Mouse (Mus musculus) stomach, embryonic 14.5 days (tissue): Measurements from ENCODE around the gene Cubn. TPM values are rescaled to one million over a fixed set of nuclear protein-coding genes. Genes with fewer than 3 reads are reported as not detected.
A peak's percentile ranks its signal among the peaks of the same experiment; 100 is the strongest.

Experiments
- ATAC-seq: fragments of 200-750 bp; cut with Nextera tagmentation; 2 replicates; pipeline ENCODE4 v1.8.0; 2017; ENCODE audit warnings: low read depth, moderate TSS enrichment; ENCODE audit not compliant: insufficient number of reproducible peaks, insufficient read depth, low FRiP score
- H3K27ac ChIP-seq: fragments of 300-500 bp; sonication (generic); 2 replicates; pipeline ENCODE4 v1.5.1; 2014; ENCODE audit warnings: mild to moderate bottlenecking, low read length, moderate library complexity, mixed read lengths
- H3K27me3 ChIP-seq: fragments of 300-500 bp; sonication (generic); 2 replicates; pipeline ENCODE4 v1.6.1; 2014; ENCODE audit warnings: low read length, control low read depth, mixed read lengths; ENCODE audit not compliant: control insufficient read depth, insufficient read depth
- H3K36me3 ChIP-seq: fragments of 300-500 bp; sonication (generic); 2 replicates; pipeline ENCODE4 v1.6.1; 2014; ENCODE audit warnings: mild to moderate bottlenecking, control low read depth, low read length, moderate library complexity, mixed read lengths; ENCODE audit not compliant: control insufficient read depth, insufficient read depth
- H3K4me1 ChIP-seq: fragments of 300-500 bp; sonication (generic); 2 replicates; pipeline ENCODE4 v1.6.1; 2014; ENCODE audit warnings: low read length, control low read depth, mixed read lengths; ENCODE audit not compliant: control insufficient read depth, insufficient read depth
- H3K4me2 ChIP-seq: fragments of 300-500 bp; sonication (generic); replicated peaks from 2 replicates; pipeline ENCODE4 v1.6.1; 2014; ENCODE audit warnings: low read depth, low read length, control low read depth
- H3K4me3 ChIP-seq: fragments of 300-500 bp; sonication (generic); 2 replicates; pipeline ENCODE4 v1.5.1; 2014; ENCODE audit warnings: low read depth, low read length, control low read depth
- H3K9ac ChIP-seq: fragments of 300-500 bp; sonication (generic); replicated peaks from 2 replicates; pipeline ENCODE4 v1.6.1; 2014; ENCODE audit warnings: low read depth, mild to moderate bottlenecking, control low read depth, low read length, moderate library complexity, mixed read lengths
- H3K9me3 ChIP-seq: fragments of 300-500 bp; sonication (generic); 2 replicates; pipeline ENCODE4 v1.6.1; 2016; ENCODE audit warnings: low read depth, low read length, control low read depth; ENCODE audit not compliant: control insufficient read depth
- WGBS: fragments of 180-500 bp; shearing (Covaris S2); extraction: QIAGEN DNeasy Blood & Tissue Kit; methylation state at CpG from one replicate; pipeline ENCODE4 v1.1.7; 2014; 5-methylcytosine and 5-hydroxymethylcytosine counted together
- polyA plus RNA-seq: library from polyadenylated mRNA; unstranded; fragments of >200 nt; fragmentation: Nextera tagmentation; extraction: Ambion mirVana; gene quantifications from 2 replicates; pipeline ENCODE4 v1.2.1, GENCODE M21; 2014

The Cubn gene
- polyA plus RNA-seq, 1 experiment from 2014 or later: 0.04 TPM

GRCm38 (mm10) chr2:13372825-13373224, 118.8 kb downstream of the Cubn start:
- no peaks in the 10 kb centered on the region for H3K36me3 ChIP-seq
- peak overlapping the region; percentile 94 for H3K27ac ChIP-seq
- no peaks in the 10 kb centered on the region for H3K9me3 ChIP-seq
- no peak overlapping the region for H3K4me2 ChIP-seq
- H3K4me1 ChIP-seq: peaks cover 24% of the 10 kb centered on the region
- no peak overlapping the region for H3K4me3 ChIP-seq
- H3K9ac ChIP-seq: no peak overlapping the region
- WGBS: 51% methylated on average over 3 of the region's 3 CpGs
- ATAC-seq: no peak
- no peaks in the 10 kb centered on the region for H3K27me3 ChIP-seq

- peak overlapping the region; percentile 94 for H3K27ac ChIP-seq
- H3K4me1 ChIP-seq: peaks cover 24% of the 10 kb centered on the region
- peak; percentile 92 for ATAC-seq
- H3K9me3 ChIP-seq: no peaks in the 10 kb centered on the region
- no peak overlapping the region for H3K9ac ChIP-seq
- no peak overlapping the region for H3K4me3 ChIP-seq
- no peaks in the 10 kb centered on the region for H3K36me3 ChIP-seq
- 0 out of 2 replicates have a peak overlapping the region, but pooled peaks have one; percentile 5 for H3K4me2 ChIP-seq
- H3K27me3 ChIP-seq: no peaks in the 10 kb centered on the region
- WGBS: 6% methylated on average over 5 of the region's 5 CpGs
Observed at GRCm38 (mm10) chr2:13372256-13372824, 119.3 kb downstream of the Cubn start.

- ATAC-seq: peak; percentile 76
- H3K9me3 ChIP-seq: no peaks in the 10 kb centered on the region
- no peak overlapping the region for H3K4me3 ChIP-seq
Observed at GRCm38 (mm10) chr2:13371797-13372170, 119.8 kb downstream of the Cubn start.

GRCm38 (mm10) chr2:13371072-13371796, 120.4 kb downstream of the Cubn start:
- no peak for ATAC-seq
- Histone ChIP-seq H3K4me2 (0 out of 2 replicates have a peak overlapping the region, but pooled peaks have one; percentile 14), H3K9ac (no peak overlapping the region), H3K27ac (peak overlapping the region; percentile 94), H3K27me3 (no peaks in the 10 kb centered on the region), H3K9me3 (no peaks in the 10 kb centered on the region), H3K4me1 (peaks cover 24% of the 10 kb centered on the region), H3K4me3 (no peak overlapping the region), H3K36me3 (no peaks in the 10 kb centered on the region)
- WGBS: 38% methylated on average over 10 of the region's 10 CpGs

More at GRCm38 (mm10) chr2:13371797-13372170, 119.8 kb downstream of the Cubn start:
- Histone ChIP-seq H3K9ac (no peak overlapping the region), H3K4me2 (0 out of 2 replicates have a peak overlapping the region, but pooled peaks have one; percentile 14), H3K36me3 (no peaks in the 10 kb centered on the region), H3K27me3 (no peaks in the 10 kb centered on the region), H3K4me1 (peaks cover 24% of the 10 kb centered on the region), H3K27ac (peak overlapping the region; percentile 94)
- 4% methylated on average over 4 of the region's 4 CpGs for WGBS

- Histone ChIP-seq H3K4me2 (no peak overlapping the region), H3K4me3 (no peak overlapping the region), H3K36me3 (no peaks in the 10 kb centered on the region), H3K27me3 (no peaks in the 10 kb centered on the region), H3K9me3 (no peaks in the 10 kb centered on the region), H3K27ac (no peak overlapping the region), H3K9ac (no peak overlapping the region), H3K4me1 (peaks cover 24% of the 10 kb centered on the region)
- 36% methylated on average over 2 of the region's 2 CpGs for WGBS
- ATAC-seq: no peak
Observed at GRCm38 (mm10) chr2:13370556-13370955, 121.1 kb downstream of the Cubn start.

- Histone ChIP-seq H3K4me2 (no peak overlapping the region), H3K9ac (no peak overlapping the region), H3K36me3 (no peaks in the 10 kb centered on the region), H3K9me3 (no peaks in the 10 kb centered on the region), H3K27me3 (no peaks in the 10 kb centered on the region), H3K4me3 (no peak overlapping the region), H3K27ac (no peak overlapping the region), H3K4me1 (peaks cover 24% of the 10 kb centered on the region)
- 67% methylated on average over 3 of the region's 3 CpGs for WGBS
- no peak for ATAC-seq
Observed at GRCm38 (mm10) chr2:13368517-13368916, 123.1 kb downstream of the Cubn start.

DNA sequence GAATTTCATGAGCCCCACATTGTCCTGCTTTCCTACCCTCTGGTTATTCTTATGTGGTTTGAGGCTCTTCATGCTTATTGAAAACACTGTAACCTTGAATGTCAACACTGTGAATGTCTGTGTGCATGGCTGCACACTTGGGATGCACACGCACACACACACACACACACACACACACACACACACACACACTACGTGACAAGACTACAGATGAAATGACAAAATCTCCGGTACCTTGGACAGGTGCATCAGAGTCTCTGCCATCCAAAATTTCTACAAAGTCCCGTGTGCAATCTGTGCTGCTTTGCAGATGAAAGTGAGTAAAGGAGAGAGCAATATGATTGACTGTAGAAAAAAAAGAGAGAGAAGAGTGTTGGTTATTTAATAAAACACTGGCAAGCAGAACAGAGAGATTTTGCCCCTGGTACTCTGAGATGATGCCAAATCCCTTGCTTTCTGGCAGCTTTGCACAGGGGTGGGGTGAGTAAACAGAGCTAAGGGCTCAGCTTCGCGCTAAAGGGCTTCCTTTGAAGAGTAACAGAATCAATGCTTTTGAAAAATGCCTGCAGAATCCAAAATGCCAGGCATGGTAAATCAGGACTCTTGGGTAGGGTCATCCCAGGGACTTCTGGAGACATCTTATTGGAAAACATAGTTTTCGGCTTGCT, 133.6 kb downstream of the Cubn start:
- H3K4me3 ChIP-seq: no peak overlapping the region
- H3K4me2 ChIP-seq: 0 out of 2 replicates have a peak overlapping the region, but pooled peaks have one; percentile 3
- no peaks in the 10 kb centered on the region for H3K9me3 ChIP-seq
- no peaks in the 10 kb centered on the region for H3K27me3 ChIP-seq
- 59% methylated on average over 7 of the region's 7 CpGs for WGBS
- no peak overlapping the region for H3K9ac ChIP-seq
- no peaks in the 10 kb centered on the region for H3K36me3 ChIP-seq
- H3K27ac ChIP-seq: no peak overlapping the region
- H3K4me1 ChIP-seq: 0 out of 2 replicates have a peak, but pooled peaks cover 7% of the 10 kb centered on the region
- no peak for ATAC-seq

- H3K27ac ChIP-seq: no peak overlapping the region
- ATAC-seq: no peak
- no peak overlapping the region for H3K4me3 ChIP-seq
- no peak overlapping the region for H3K9ac ChIP-seq
- H3K9me3 ChIP-seq: no peaks in the 10 kb centered on the region
- H3K4me1 ChIP-seq: no peaks in the 10 kb centered on the region
- H3K36me3 ChIP-seq: no peaks in the 10 kb centered on the region
- no peak overlapping the region for H3K4me2 ChIP-seq
- H3K27me3 ChIP-seq: no peaks in the 10 kb centered on the region
- 93% methylated on average over 3 of the region's 3 CpGs for WGBS
Observed at GRCm38 (mm10) chr2:13352775-13353174, 138.8 kb downstream of the Cubn start.
